Mouse (Mus musculus) midbrain, postnatal 0 days (tissue): ENCODE data around the gene Lrrc17. TPM values are rescaled to one million over a fixed set of nuclear protein-coding genes. Genes with fewer than 3 reads are reported as not detected.
A peak's percentile ranks its signal among the peaks of the same experiment; 100 is the strongest.

Experiments used
- ATAC-seq: fragments of 200-750 bp; cut with Nextera tagmentation; 2 replicates; pipeline ENCODE4 v1.8.0; 2017; ENCODE audit warnings: moderate number of reproducible peaks, mild to moderate bottlenecking, moderate TSS enrichment, moderate library complexity; ENCODE audit not compliant: low FRiP score
- DNase-seq: peaks from one replicate; pipeline ENCODE4 v3.0.0-alpha.2; 2015; ENCODE audit warnings: low spot score
- H3K27ac ChIP-seq: fragments of 300-500 bp; sonication (generic); 2 replicates; pipeline ENCODE4 v1.5.1; 2014; ENCODE audit warnings: low read depth, mild to moderate bottlenecking, low read length, mixed read lengths
- H3K27me3 ChIP-seq: fragments of 300-500 bp; sonication (generic); 2 replicates; pipeline ENCODE4 v1.6.1; 2014; ENCODE audit warnings: low read length, control low read depth, mixed read lengths; ENCODE audit not compliant: insufficient read depth
- H3K36me3 ChIP-seq: fragments of 300-500 bp; sonication (generic); 2 replicates; pipeline ENCODE4 v1.6.1; 2014; ENCODE audit warnings: low read length, control low read depth, mixed read lengths; ENCODE audit not compliant: insufficient read depth
- H3K4me1 ChIP-seq: fragments of 300-500 bp; sonication (generic); 2 replicates; pipeline ENCODE4 v1.6.1; 2014; ENCODE audit warnings: mild to moderate bottlenecking, control low read depth, antibody characterized with exemption, low read length, mixed read lengths; ENCODE audit not compliant: insufficient read depth
- H3K4me2 ChIP-seq: fragments of 300-500 bp; sonication (generic); 2 replicates; pipeline ENCODE4 v1.6.1; 2014; ENCODE audit warnings: low read depth, mild to moderate bottlenecking, low read length, mixed read lengths; ENCODE audit not compliant: poor library complexity, severe bottlenecking
- H3K4me3 ChIP-seq: fragments of 300-500 bp; sonication (generic); 2 replicates; pipeline ENCODE4 v1.5.1; 2014; ENCODE audit warnings: low read depth, mild to moderate bottlenecking, low read length, moderate library complexity
- H3K9ac ChIP-seq: fragments of 300-500 bp; sonication (generic); replicated peaks from 2 replicates; pipeline ENCODE4 v1.6.1; 2014; ENCODE audit warnings: mild to moderate bottlenecking, low read length, moderate library complexity, mixed read lengths; ENCODE audit not compliant: poor library complexity, severe bottlenecking
- H3K9me3 ChIP-seq: fragments of 300-500 bp; sonication (generic); 2 replicates; pipeline ENCODE4 v1.6.1; 2016; ENCODE audit warnings: low read length, control low read depth
- CTCF ChIP-seq: IDR thresholded peaks from 2 replicates; pipeline ENCODE4 v1.5.1; 2016; ENCODE audit warnings: antibody characterized with exemption, mild to moderate bottlenecking
- WGBS: fragments of 180-500 bp; shearing (Covaris S2); extraction: QIAGEN DNeasy Blood & Tissue Kit; methylation state at CpG from one replicate; pipeline ENCODE4 v1.1.7; 2014; 5-methylcytosine and 5-hydroxymethylcytosine counted together
- polyA plus RNA-seq: library from polyadenylated mRNA; unstranded; fragments of >200 nt; fragmentation: Nextera tagmentation; extraction: Ambion mirVana; gene quantifications from 2 replicates; pipeline ENCODE4 v1.2.1, GENCODE M21; 2015
- total RNA-seq: library from RNA; depleted of rRNA; stranded (reverse); fragments of >200 nt; gene quantifications from 2 replicates; pipeline ENCODE4 v1.2.3, GENCODE M21; 2014

Lrrc17 gene
- total and polyA plus RNA-seq, 2 experiments from 2014 or later, result 3.3 to 4.5 TPM

DNA sequence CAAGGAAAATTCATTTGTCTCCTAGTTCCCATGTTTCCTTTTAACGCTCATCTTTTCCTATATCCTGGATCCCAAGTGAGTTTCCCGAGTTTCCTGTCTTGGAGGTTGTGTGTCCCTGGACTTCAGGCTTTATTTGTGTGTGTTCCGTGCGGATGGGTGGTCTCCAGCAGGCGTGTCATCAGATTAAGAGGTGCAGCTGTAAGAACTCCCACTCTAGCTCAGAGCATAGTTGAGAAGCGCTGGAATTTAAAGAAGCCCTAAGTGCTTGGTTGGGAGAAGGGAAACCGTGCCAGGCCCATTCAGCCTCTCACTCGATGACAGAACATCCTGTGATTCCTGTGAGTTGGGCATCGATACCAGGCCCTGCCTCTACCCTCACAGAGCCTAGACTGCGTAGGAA lies 30.0 kb upstream of the Lrrc17 start:
- Histone ChIP-seq H3K4me2 (no peak overlapping the region), H3K9me3 (no peaks in the 10 kb centered on the region), H3K27ac (no peak overlapping the region), H3K9ac (no peak overlapping the region), H3K4me1 (no peaks in the 10 kb centered on the region), H3K36me3 (no peaks in the 10 kb centered on the region), H3K27me3 (no peaks in the 10 kb centered on the region), H3K4me3 (no peak overlapping the region)
- 38% methylated on average over 10 of the region's 10 CpGs for WGBS
- no peak for ATAC-seq
- no peak for TF ChIP-seq CTCF
- no peak for DNase-seq

DNA sequence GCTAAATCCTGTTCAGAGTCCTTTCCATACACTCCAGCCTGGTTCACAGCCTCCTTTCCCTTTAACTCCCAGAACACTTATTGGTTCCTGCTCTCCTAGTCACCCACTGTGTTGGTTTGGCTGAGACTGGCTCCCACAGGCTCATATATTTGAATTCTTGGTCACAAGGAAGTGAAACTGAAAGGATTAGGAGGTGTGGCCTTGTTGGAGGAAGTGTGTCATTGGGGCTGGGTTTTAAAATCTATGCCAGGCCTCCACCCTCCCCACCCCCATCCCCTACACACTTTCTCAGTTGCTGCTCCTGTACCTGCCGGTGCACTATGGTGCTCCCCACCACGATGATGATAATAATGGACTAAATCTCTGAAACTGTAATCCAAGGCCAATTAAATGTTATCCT lies 25.8 kb upstream of the Lrrc17 start:
- Histone ChIP-seq H3K27me3 (no peaks in the 10 kb centered on the region), H3K4me1 (no peaks in the 10 kb centered on the region), H3K36me3 (no peaks in the 10 kb centered on the region), H3K9ac (no peak overlapping the region), H3K9me3 (no peaks in the 10 kb centered on the region), H3K4me2 (no peak overlapping the region), H3K4me3 (no peak overlapping the region), H3K27ac (no peak overlapping the region)
- no peak for DNase-seq
- WGBS, result 93% methylated on average over 2 of the region's 2 CpGs
- ATAC-seq, result no peak
- no peak for TF ChIP-seq CTCF

DNA sequence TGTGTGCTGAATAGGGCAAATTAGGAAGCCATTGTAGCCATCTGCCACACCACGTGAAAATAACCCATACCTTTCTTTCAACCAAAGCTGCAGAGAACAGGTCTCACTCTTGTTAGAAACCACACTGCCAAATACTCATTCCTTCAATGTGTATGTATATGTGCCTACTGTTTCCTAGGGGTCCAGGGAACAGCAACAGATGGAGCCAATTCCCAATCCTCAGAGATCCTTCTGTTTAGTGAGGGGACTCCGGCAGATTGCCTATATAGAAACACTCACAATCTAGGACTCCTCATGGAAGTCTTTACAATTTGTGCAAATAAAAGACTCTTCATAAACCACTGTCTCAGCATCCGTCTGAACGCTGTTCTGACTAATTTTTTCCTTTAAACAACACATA lies 25.2 kb upstream of the Lrrc17 start:
- Histone ChIP-seq H3K9me3 (no peaks in the 10 kb centered on the region), H3K4me2 (no peak overlapping the region), H3K4me1 (no peaks in the 10 kb centered on the region), H3K4me3 (no peak overlapping the region), H3K9ac (no peak overlapping the region), H3K36me3 (no peaks in the 10 kb centered on the region), H3K27me3 (no peaks in the 10 kb centered on the region), H3K27ac (no peak overlapping the region)
- ATAC-seq (no peak), DNase-seq (peak; percentile 11)
- TF ChIP-seq CTCF, result no peak
- WGBS, result 79% methylated on average over 4 of the region's 4 CpGs

DNA sequence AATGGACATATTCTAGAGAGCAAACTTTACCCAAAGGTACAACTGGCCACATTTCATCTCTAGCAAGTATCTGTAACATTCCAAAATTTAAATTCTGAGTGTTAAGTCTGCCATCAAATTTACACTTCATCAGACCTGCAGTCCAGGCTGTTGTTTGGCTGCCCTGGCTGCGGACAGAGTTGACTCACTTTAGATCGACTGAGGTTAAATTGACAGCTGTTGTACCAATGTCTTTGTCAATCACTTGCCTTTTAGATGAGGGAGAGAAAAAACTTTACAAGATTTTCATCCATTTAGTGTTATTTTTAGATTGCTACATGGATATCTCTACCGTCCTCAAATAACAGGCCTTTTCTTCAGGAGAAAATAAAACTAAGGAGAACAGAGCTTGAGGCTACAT lies 24.2 kb upstream of the Lrrc17 start:
- Histone ChIP-seq H3K4me2 (no peak overlapping the region), H3K27ac (no peak overlapping the region), H3K27me3 (no peaks in the 10 kb centered on the region), H3K36me3 (no peaks in the 10 kb centered on the region), H3K4me1 (no peaks in the 10 kb centered on the region), H3K9ac (no peak overlapping the region), H3K9me3 (no peaks in the 10 kb centered on the region), H3K4me3 (no peak overlapping the region)
- WGBS, result 88% methylated on average over 3 of the region's 3 CpGs
- no peak for DNase-seq
- ATAC-seq, result no peak
- no peak for TF ChIP-seq CTCF

DNA sequence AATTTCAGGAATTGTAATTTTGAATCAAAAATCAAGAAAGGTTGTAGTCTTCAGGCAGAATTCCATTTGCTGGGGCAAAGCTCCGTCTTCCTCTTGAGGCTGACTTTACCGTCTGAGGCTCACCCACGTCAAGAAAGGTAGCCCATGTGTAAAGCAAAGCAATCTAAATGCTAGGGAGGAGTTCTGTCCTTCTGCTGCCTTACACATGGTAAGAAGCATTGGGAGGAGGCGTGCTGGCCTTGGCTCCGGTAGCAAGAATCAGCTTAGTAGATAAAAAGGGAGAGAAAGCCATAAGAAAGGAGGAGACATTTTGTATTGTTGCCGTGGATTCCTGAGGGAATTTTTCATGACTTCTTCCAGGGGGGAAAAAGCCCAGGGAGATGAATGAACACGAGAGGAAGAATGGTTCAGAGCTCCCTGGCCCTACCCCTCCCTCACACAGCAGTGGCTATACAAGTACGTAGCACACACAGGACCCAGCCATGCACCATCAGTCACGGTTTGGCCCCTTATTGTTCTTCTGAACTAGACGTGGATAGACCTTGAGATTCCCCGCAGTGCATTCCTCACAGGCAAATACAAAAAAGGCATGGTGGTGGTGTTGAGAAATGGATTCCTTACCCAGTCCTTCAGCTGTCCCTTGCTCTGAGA lies 16.4 kb upstream of the Lrrc17 start:
- 17% methylated on average over 11 of the region's 11 CpGs for WGBS
- DNase-seq, result no peak
- Histone ChIP-seq H3K9ac (no peak overlapping the region), H3K4me3 (no peak overlapping the region), H3K9me3 (no peaks in the 10 kb centered on the region), H3K36me3 (no peaks in the 10 kb centered on the region), H3K4me1 (no peaks in the 10 kb centered on the region), H3K27ac (no peak overlapping the region), H3K4me2 (no peak overlapping the region), H3K27me3 (no peaks in the 10 kb centered on the region)
- ATAC-seq, result no peak
- no peak for TF ChIP-seq CTCF

DNA sequence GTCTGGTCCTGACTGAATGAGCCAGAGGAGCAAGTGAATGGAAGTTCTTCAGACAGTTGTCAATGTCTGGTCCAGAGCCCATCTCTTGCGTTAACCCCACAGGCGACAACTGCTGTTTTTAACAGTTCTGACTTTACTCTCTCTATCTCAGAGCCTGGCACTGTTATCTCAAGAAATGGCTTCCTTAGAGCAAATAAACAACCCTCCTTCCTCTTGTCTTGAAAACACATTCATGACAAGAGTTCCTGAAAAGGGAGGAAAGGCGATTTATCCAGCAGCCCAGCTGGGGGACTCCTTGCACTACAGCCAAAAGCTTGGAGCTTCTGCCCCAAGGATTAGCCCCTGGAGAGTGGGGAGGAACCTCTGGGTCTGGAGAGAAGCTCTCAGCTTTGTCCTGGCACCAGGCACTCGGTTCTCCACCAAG lies 15.9 kb upstream of the Lrrc17 start:
- Histone ChIP-seq H3K27ac (no peak overlapping the region), H3K9me3 (no peaks in the 10 kb centered on the region), H3K4me1 (no peaks in the 10 kb centered on the region), H3K4me2 (no peak overlapping the region), H3K4me3 (no peak overlapping the region), H3K36me3 (no peaks in the 10 kb centered on the region), H3K9ac (no peak overlapping the region), H3K27me3 (no peaks in the 10 kb centered on the region)
- 28% methylated on average over 4 of the region's 4 CpGs for whole genome bisulfite sequencing
- TF ChIP-seq CTCF, result no peak
- ATAC-seq (no peak), DNase-seq (no peak)
